In the genomic region with DNA sequence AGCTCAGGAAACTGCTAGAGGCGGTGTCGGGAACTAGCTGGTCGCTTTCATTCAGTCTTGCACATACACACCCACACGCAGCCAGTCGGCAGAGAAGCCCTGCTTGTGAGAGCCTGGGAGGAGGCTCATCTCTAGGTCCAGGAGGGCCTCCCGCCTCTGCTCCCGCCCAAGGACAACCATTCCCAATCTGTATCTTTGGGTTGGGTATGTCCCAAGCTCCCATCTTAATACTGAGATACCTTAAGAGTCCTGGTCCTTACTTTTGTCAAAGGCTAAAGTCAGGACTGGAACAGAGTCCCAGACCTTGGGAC, we compare ENCODE assay signal across 8 mouse cellular contexts. TPM values are rescaled to one million over a fixed set of nuclear protein-coding genes. Genes with fewer than 3 reads are reported as not detected.
DNase-seq lines count a peak whose midpoint lies in the region; ATAC-seq and TF ChIP-seq lines count a peak whose summit lies in the region.

No protein-coding gene starts in this region.

- H3K27me3 ChIP-seq in heart, embryonic 15.5 days: no peaks in the 10 kb centered on the region
- peaks cover 81% of the 10 kb centered on the region for H3K27me3 ChIP-seq in G1E (ENCODE audit: insufficient read depth, low read length)
- peaks cover 21% of the 10 kb centered on the region for H3K27me3 ChIP-seq in forebrain, embryonic 15.5 days
- peaks cover 26% of the 10 kb centered on the region for H3K27me3 ChIP-seq in liver, embryonic 14.5 days (ENCODE audit: control insufficient read depth, insufficient read depth, low read length)

- DNase-seq in heart, postnatal 25 days (ENCODE audit: low spot score): no peak
- DNase-seq in G1E (ENCODE audit: low spot score): no peak
- no peak for DNase-seq in liver, embryonic 14.5 days (ENCODE audit: low read depth in 3 of 3, low spot score in 3 of 3)
- peak; percentile 32 for DNase-seq in retina, embryonic 14.5 days (ENCODE audit: low spot score)
- no peak for DNase-seq in layer of hippocampus, postnatal 25 days (ENCODE audit: extremely low spot score in 1 of 2, low spot score in 1 of 2)
- DNase-seq in spleen, postnatal 14 days (ENCODE audit: low spot score in 2 of 2): no peak

- TF ChIP-seq EP300 in liver, embryonic 14.5 days (IDR thresholded peaks at IDR 0.05; ENCODE audit: low read depth): no peak

- no peak for TF ChIP-seq CTCF in G1E (IDR thresholded peaks at IDR 0.05; ENCODE audit: low read depth, low read length)
- TF ChIP-seq CTCF in liver, embryonic 14.5 days (IDR thresholded peaks at IDR 0.05; ENCODE audit: low read depth): no peak

- no peaks in the 10 kb centered on the region; the same call in 1 of the 2 replicates for H3K36me3 ChIP-seq in heart, embryonic 15.5 days
- no peaks in the 10 kb centered on the region for H3K36me3 ChIP-seq in G1E (replicated peaks)
- H3K36me3 ChIP-seq in forebrain, embryonic 15.5 days: no peaks in the 10 kb centered on the region
- H3K36me3 ChIP-seq in liver, embryonic 14.5 days (replicated peaks; ENCODE audit: control insufficient read depth, insufficient read depth, low read depth): no peaks in the 10 kb centered on the region

- no peaks in the 10 kb centered on the region for H3K9me3 ChIP-seq in heart, embryonic 15.5 days (replicated peaks)
- peaks cover 9% of the 10 kb centered on the region for H3K9me3 ChIP-seq in G1E (replicated peaks)
- H3K9me3 ChIP-seq in forebrain, embryonic 15.5 days: no peaks in the 10 kb centered on the region
- no peaks in the 10 kb centered on the region for H3K9me3 ChIP-seq in liver, embryonic 14.5 days (ENCODE audit: control insufficient read depth, low read length)

- WGBS in heart, embryonic 15.5 days: 7% methylated on average over 7 of the region's 7 CpGs
- WGBS in forebrain, embryonic 15.5 days: 9% methylated on average over 7 of the region's 7 CpGs
- WGBS in liver, embryonic 14.5 days (ENCODE audit: insufficient replicate concordance): 2% methylated on average over 7 of the region's 7 CpGs

- peak overlapping the region; percentile 56 for H3K27ac ChIP-seq in heart, embryonic 15.5 days
- no peak overlapping the region for H3K27ac ChIP-seq in forebrain, embryonic 15.5 days (replicated peaks)
- H3K27ac ChIP-seq in liver, embryonic 14.5 days: no peak overlapping the region

- intact Hi-C loops in heart, postnatal 25 days (cut with DNase I): loop anchor here (2.0 to 5.0 kb wide), 3 partner anchors 13 to 32 kb away; partner anchors contain the start of gene Nhp2

- H3K4me3 ChIP-seq in heart, embryonic 15.5 days: peak overlapping the region; percentile 79
- peak overlapping the region; percentile 59; the same call in 1 of the 2 replicates for H3K4me3 ChIP-seq in G1E (ENCODE audit: low read depth, low read length)
- H3K4me3 ChIP-seq in forebrain, embryonic 15.5 days: peak overlapping the region; percentile 77
- H3K4me3 ChIP-seq in liver, embryonic 14.5 days (ENCODE audit: insufficient read depth in 1 of 2, low read depth in 2 of 2, low read length in 2 of 2): peak overlapping the region; percentile 54 to 58

- H3K4me1 ChIP-seq in heart, embryonic 15.5 days (replicated peaks): peaks cover 47% of the 10 kb centered on the region
- H3K4me1 ChIP-seq in G1E (ENCODE audit: insufficient read depth, low read depth, low read length): peaks cover 16% of the 10 kb centered on the region
- H3K4me1 ChIP-seq in forebrain, embryonic 15.5 days: peaks cover 24% of the 10 kb centered on the region
- 0 out of 4 replicates have a peak, but pooled peaks cover 0 to 2% of the 10 kb centered on the region in 2 experiments for H3K4me1 ChIP-seq in liver, embryonic 14.5 days (replicated peaks; ENCODE audit: control insufficient read depth in 2 of 2, insufficient read depth in 2 of 2, low read length in 1 of 2)

- H3K4me2 ChIP-seq in heart, embryonic 15.5 days: peak overlapping the region; percentile 95
- peak overlapping the region; percentile 96 for H3K4me2 ChIP-seq in forebrain, embryonic 15.5 days (replicated peaks)
- peak overlapping the region; percentile 69 for H3K4me2 ChIP-seq in liver, embryonic 14.5 days (ENCODE audit: low read depth)

- H3K9ac ChIP-seq in heart, embryonic 15.5 days: peak overlapping the region; percentile 85
- peak overlapping the region; percentile 67 for H3K9ac ChIP-seq in forebrain, embryonic 15.5 days (replicated peaks)
- H3K9ac ChIP-seq in liver, embryonic 14.5 days (replicated peaks): no peak overlapping the region; the same call in 1 of the 2 replicates

- no peak for ATAC-seq in heart, embryonic 15.5 days (replicated peaks; ENCODE audit: insufficient number of reproducible peaks, insufficient read depth, low FRiP score, low read depth)
- no peak for ATAC-seq in G1E (ENCODE audit: extremely low read depth, insufficient number of reproducible peaks, low FRiP score, poor library complexity, severe bottlenecking)
- no peak for ATAC-seq in forebrain, embryonic 15.5 days (replicated peaks)
- ATAC-seq in liver, embryonic 14.5 days (ENCODE audit: insufficient read depth): no peak

RNA-seq across cellular contexts. Expression of gene N4bp3, which starts 0.8 kb away (rescaled TPM):
- polyA plus RNA-seq in heart, embryonic 15.5 days (2015; fragmentation: Nextera tagmentation; extraction: Ambion mirVana): 16.6 and 18.8 TPM in 2 replicates
- total RNA-seq in heart, postnatal 25 days (2021): 10 to 100 TPM; 11.6 to 16.1 TPM
- total RNA-seq in G1E (2014; fragmentation: Nextera tagmentation): not detected in 2 replicates
- 0.05 and 0.35 TPM in 2 replicates for total RNA-seq in G1E (2017)
- 0.08 and 0.13 TPM in 2 replicates for polyA plus RNA-seq in G1E (2012)
- 10.2 and 10.8 TPM in 2 replicates for polyA plus RNA-seq in forebrain, embryonic 15.5 days (2015; fragmentation: Nextera tagmentation; extraction: Ambion mirVana)
- polyA plus RNA-seq in liver, embryonic 14.5 days (2012; rRNA removed): 1.2 TPM in 2 replicates
- polyA plus RNA-seq in liver, embryonic 14.5 days (2014; fragmentation: Nextera tagmentation; extraction: Ambion mirVana): 1.7 and 1.8 TPM in 2 replicates
- 10 to 100 TPM; 12.1 to 12.4 TPM for total RNA-seq in layer of hippocampus, postnatal 25 days (2021)

RNA-seq across cellular contexts. Expression of gene D930048N14Rik, which starts 0.9 kb away (rescaled TPM):
- polyA plus RNA-seq in heart, embryonic 15.5 days (2015; fragmentation: Nextera tagmentation; extraction: Ambion mirVana): 1.00 and 1.5 TPM in 2 replicates
- total RNA-seq in heart, postnatal 25 days (2021): under 1 TPM; 0.50 to 0.68 TPM
- total RNA-seq in G1E (2014; fragmentation: Nextera tagmentation) (not detected in 2 replicates), G1E (2017) (0.05 and 0.06 TPM in 2 replicates)
- polyA plus RNA-seq in G1E (2012): not detected in 2 replicates
- 0.47 and 0.57 TPM in 2 replicates for polyA plus RNA-seq in forebrain, embryonic 15.5 days (2015; fragmentation: Nextera tagmentation; extraction: Ambion mirVana)
- polyA plus RNA-seq in liver, embryonic 14.5 days (2012; rRNA removed): 1.0 TPM in 2 replicates
- 0.28 TPM in 2 replicates for polyA plus RNA-seq in liver, embryonic 14.5 days (2014; fragmentation: Nextera tagmentation; extraction: Ambion mirVana)
- total RNA-seq in layer of hippocampus, postnatal 25 days (2021): 1 to 10 TPM; 1.2 to 1.3 TPM

RNA-seq across cellular contexts. Expression of gene Rmnd5b, which starts 14.1 kb away (rescaled TPM):
- polyA plus RNA-seq in heart, embryonic 15.5 days (2015; fragmentation: Nextera tagmentation; extraction: Ambion mirVana): 25.6 and 36.8 TPM in 2 replicates
- 10 to 100 TPM; 14.1 to 17.2 TPM for total RNA-seq in heart, postnatal 25 days (2021)
- 27.6 and 35.8 TPM in 2 replicates for total RNA-seq in G1E (2014; fragmentation: Nextera tagmentation)
- total RNA-seq in G1E (2017): 26.8 and 28.0 TPM in 2 replicates
- polyA plus RNA-seq in G1E (2012): 15.7 and 18.4 TPM in 2 replicates
- polyA plus RNA-seq in forebrain, embryonic 15.5 days (2015; fragmentation: Nextera tagmentation; extraction: Ambion mirVana): 69.6 and 77.7 TPM in 2 replicates
- polyA plus RNA-seq in liver, embryonic 14.5 days (2012; rRNA removed): 15.2 and 15.6 TPM in 2 replicates
- 19.0 and 20.5 TPM in 2 replicates for polyA plus RNA-seq in liver, embryonic 14.5 days (2014; fragmentation: Nextera tagmentation; extraction: Ambion mirVana)
- total RNA-seq in layer of hippocampus, postnatal 25 days (2021): 10 to 100 TPM; 62.3 to 65.9 TPM

RNA-seq across cellular contexts. Expression of gene Nhp2, which starts 30.3 kb away (rescaled TPM):
- polyA plus RNA-seq in heart, embryonic 15.5 days (2015; fragmentation: Nextera tagmentation; extraction: Ambion mirVana): 64.8 and 79.8 TPM in 2 replicates
- 10 to 100 TPM; 17.6 to 17.9 TPM for total RNA-seq in heart, postnatal 25 days (2021)
- total RNA-seq in G1E (2014; fragmentation: Nextera tagmentation): 73.2 and 91.1 TPM in 2 replicates
- 136 and 139 TPM in 2 replicates for total RNA-seq in G1E (2017)
- 202 and 235 TPM in 2 replicates for polyA plus RNA-seq in G1E (2012)
- polyA plus RNA-seq in forebrain, embryonic 15.5 days (2015; fragmentation: Nextera tagmentation; extraction: Ambion mirVana): 98.5 and 102 TPM in 2 replicates
- polyA plus RNA-seq in liver, embryonic 14.5 days (2012; rRNA removed): 64.1 and 78.3 TPM in 2 replicates
- 136 and 144 TPM in 2 replicates for polyA plus RNA-seq in liver, embryonic 14.5 days (2014; fragmentation: Nextera tagmentation; extraction: Ambion mirVana)
- 10 to 100 TPM; 46.7 to 48.7 TPM for total RNA-seq in layer of hippocampus, postnatal 25 days (2021)

RNA-seq across cellular contexts. Expression of gene 0610009B22Rik, which starts 38.8 kb away (rescaled TPM):
- 55.5 and 72.2 TPM in 2 replicates for polyA plus RNA-seq in heart, embryonic 15.5 days (2015; fragmentation: Nextera tagmentation; extraction: Ambion mirVana)
- 10 to 100 TPM; 35.1 to 36.7 TPM for total RNA-seq in heart, postnatal 25 days (2021)
- total RNA-seq in G1E (2014; fragmentation: Nextera tagmentation) (16.8 and 19.5 TPM in 2 replicates), G1E (2017) (39.6 and 41.1 TPM in 2 replicates)
- 2.4 and 2.8 TPM in 2 replicates for polyA plus RNA-seq in G1E (2012)
- 96.2 and 102 TPM in 2 replicates for polyA plus RNA-seq in forebrain, embryonic 15.5 days (2015; fragmentation: Nextera tagmentation; extraction: Ambion mirVana)
- 10.9 and 15.6 TPM in 2 replicates for polyA plus RNA-seq in liver, embryonic 14.5 days (2012; rRNA removed)
- 36.5 and 41.6 TPM in 2 replicates for polyA plus RNA-seq in liver, embryonic 14.5 days (2014; fragmentation: Nextera tagmentation; extraction: Ambion mirVana)
- total RNA-seq in layer of hippocampus, postnatal 25 days (2021): 10 to 100 TPM; 36.6 to 44.4 TPM
